Mouse (Mus musculus): ENCODE results near the gene Slc38a2. TPM values are rescaled to one million over a fixed set of nuclear protein-coding genes. Genes with fewer than 3 reads are reported as not detected.

The Slc38a2 gene
- polyA plus RNA-seq, 1 experiment from 2014 or later, result 102 TPM

- no peak overlapping the region for H3K27ac ChIP-seq (replicated peaks)
Observed at GRCm38 (mm10) chr15:96675744-96676143, 23.8 kb downstream of the Slc38a2 start.

DNA sequence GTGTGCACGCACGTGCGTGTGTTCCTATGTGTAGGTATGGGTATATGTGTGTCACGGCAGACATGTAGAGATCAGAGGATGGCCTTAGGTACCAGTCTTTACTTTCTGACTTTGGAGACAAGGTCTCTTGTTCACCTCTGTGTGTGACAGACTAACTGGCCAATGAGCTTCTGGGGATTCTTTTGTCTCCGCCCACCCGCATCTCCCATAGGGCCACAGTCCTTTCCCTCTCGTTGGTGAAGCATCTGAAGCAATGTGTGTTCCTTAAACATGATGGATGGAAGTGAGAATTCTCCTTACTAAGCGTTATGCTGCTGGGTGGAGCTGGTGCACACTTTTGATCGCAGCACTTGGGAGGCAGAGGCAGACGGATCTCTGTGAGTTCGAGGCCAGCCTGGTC lies 24.5 kb downstream of the Slc38a2 start:
- H3K27ac ChIP-seq (replicated peaks), result no peak overlapping the region
- 85% methylated on average over 11 of the region's 11 CpGs for WGBS
- H3K9me3 ChIP-seq, result no peaks in the 10 kb centered on the region

More at GRCm38 (mm10) chr15:96675744-96676143, 23.8 kb downstream of the Slc38a2 start:
- Histone ChIP-seq H3K4me2 (no peak overlapping the region), H3K4me3 (no peak overlapping the region), H3K27me3 (no peaks in the 10 kb centered on the region), H3K9me3 (no peaks in the 10 kb centered on the region), H3K9ac (no peak overlapping the region), H3K36me3 (no peaks in the 10 kb centered on the region), H3K4me1 (replicated peaks) (peaks cover 3% of the 10 kb centered on the region; the same call in 1 of the 2 replicates)
- ATAC-seq (ENCODE audit: low FRiP score, low read depth), result no peak
- 76% methylated on average over 15 of the region's 15 CpGs for WGBS

GRCm38 (mm10) chr15:96674089-96674488 lies 25.4 kb downstream of the Slc38a2 start:
- Histone ChIP-seq H3K4me1 (replicated peaks) (peaks cover 3% of the 10 kb centered on the region; the same call in 1 of the 2 replicates), H3K27me3 (no peaks in the 10 kb centered on the region), H3K9me3 (no peaks in the 10 kb centered on the region), H3K9ac (no peak overlapping the region), H3K36me3 (no peaks in the 10 kb centered on the region), H3K27ac (replicated peaks) (no peak overlapping the region), H3K4me3 (no peak overlapping the region), H3K4me2 (no peak overlapping the region)
- no peak for ATAC-seq (ENCODE audit: low FRiP score, low read depth)
- 78% methylated on average over 1 of the region's 1 CpGs for WGBS

More for the DNA sequence above, 24.5 kb downstream of the Slc38a2 start:
- no peaks in the 10 kb centered on the region for H3K36me3 ChIP-seq
- H3K9ac ChIP-seq, result no peak overlapping the region
- ATAC-seq (ENCODE audit: low FRiP score, low read depth), result no peak
- no peak overlapping the region for H3K4me3 ChIP-seq
- no peak overlapping the region for H3K4me2 ChIP-seq
- no peaks in the 10 kb centered on the region for H3K27me3 ChIP-seq
- H3K4me1 ChIP-seq (replicated peaks), result peaks cover 3% of the 10 kb centered on the region; the same call in 1 of the 2 replicates

DNA sequence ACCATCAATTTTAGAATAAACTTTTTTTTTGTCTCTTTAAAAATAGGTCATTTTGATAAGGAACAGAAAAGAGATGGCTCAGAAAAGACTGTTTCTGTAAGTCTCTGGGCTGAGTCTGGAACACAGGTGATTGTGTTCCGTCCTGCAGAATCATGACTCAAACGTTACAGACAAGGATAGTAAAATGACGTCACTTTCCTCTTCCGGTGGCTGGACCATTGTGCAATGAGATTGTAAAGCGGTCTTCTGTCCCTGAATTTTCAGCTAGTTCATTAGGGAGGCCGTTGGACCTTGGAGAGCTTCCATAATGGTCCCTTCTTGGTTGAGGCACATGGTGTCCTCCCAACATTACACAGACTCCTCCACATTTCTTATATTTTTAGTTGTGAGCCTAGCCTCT lies 29.8 kb downstream of the Slc38a2 start:
- Histone ChIP-seq H3K4me1 (replicated peaks) (0 out of 2 replicates have a peak, but pooled peaks cover 6% of the 10 kb centered on the region), H3K27ac (replicated peaks) (no peak overlapping the region), H3K27me3 (0 out of 2 replicates have a peak, but pooled peaks cover 3% of the 10 kb centered on the region), H3K4me3 (no peak overlapping the region), H3K4me2 (no peak overlapping the region), H3K36me3 (no peaks in the 10 kb centered on the region), H3K9ac (no peak overlapping the region), H3K9me3 (no peaks in the 10 kb centered on the region)
- 92% methylated on average over 6 of the region's 6 CpGs for WGBS
- no peak for ATAC-seq (ENCODE audit: low FRiP score, low read depth)

- H3K9ac ChIP-seq, result no peak overlapping the region
- WGBS, result 4% methylated on average over 7 of the region's 7 CpGs
- no peak for ATAC-seq (ENCODE audit: low FRiP score, low read depth)
- no peaks in the 10 kb centered on the region for H3K9me3 ChIP-seq
- peak overlapping the region; percentile 2; the same call in 1 of the 2 replicates for H3K4me3 ChIP-seq
- H3K27ac ChIP-seq (replicated peaks), result no peak overlapping the region
- H3K36me3 ChIP-seq, result no peaks in the 10 kb centered on the region
- 0 out of 2 replicates have a peak, but pooled peaks cover 6% of the 10 kb centered on the region for H3K4me1 ChIP-seq (replicated peaks)
- 0 out of 2 replicates have a peak, but pooled peaks cover 3% of the 10 kb centered on the region for H3K27me3 ChIP-seq
- peak overlapping the region; percentile 40 for H3K4me2 ChIP-seq
Observed at GRCm38 (mm10) chr15:96666663-96667062, 32.9 kb downstream of the Slc38a2 start.

DNA sequence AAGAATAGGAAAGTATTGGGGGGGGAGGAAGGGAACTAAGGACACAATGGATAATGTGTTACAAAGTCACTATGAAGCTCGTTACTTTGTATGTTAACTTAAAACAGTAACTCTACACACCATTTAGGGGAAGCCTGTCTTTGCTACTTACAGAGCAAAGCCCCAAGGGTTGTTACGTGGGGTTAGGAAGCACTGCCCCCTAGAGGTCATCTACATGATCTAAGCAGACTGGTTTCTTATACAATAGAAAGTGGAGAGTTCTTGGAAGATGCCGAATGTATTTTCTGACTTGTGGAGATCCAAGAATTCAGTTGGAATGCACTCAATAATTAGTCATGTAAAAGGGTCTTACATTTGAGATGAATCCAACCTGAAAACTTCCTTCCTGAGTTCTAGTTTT lies 33.6 kb downstream of the Slc38a2 start:
- 12% methylated on average over 3 of the region's 3 CpGs for WGBS
- ATAC-seq (ENCODE audit: low FRiP score, low read depth), result 0 out of 2 replicates have a peak, but pooled peaks have one; percentile 54
- H3K4me3 ChIP-seq, result no peak overlapping the region

GRCm38 (mm10) chr15:96660590-96661141 lies 38.9 kb downstream of the Slc38a2 start:
- Histone ChIP-seq H3K4me3 (no peak overlapping the region), H3K4me2 (no peak overlapping the region), H3K4me1 (replicated peaks) (no peaks in the 10 kb centered on the region), H3K9me3 (no peaks in the 10 kb centered on the region), H3K27me3 (no peaks in the 10 kb centered on the region), H3K27ac (replicated peaks) (no peak overlapping the region), H3K9ac (no peak overlapping the region), H3K36me3 (no peaks in the 10 kb centered on the region)
- 67% methylated on average over 13 of the region's 13 CpGs for WGBS
- no peak for ATAC-seq (ENCODE audit: low FRiP score, low read depth)

More for the DNA sequence above, 33.6 kb downstream of the Slc38a2 start:
- Histone ChIP-seq H3K4me2 (peak overlapping the region; percentile 40), H3K4me1 (replicated peaks) (0 out of 2 replicates have a peak, but pooled peaks cover 6% of the 10 kb centered on the region), H3K27me3 (0 out of 2 replicates have a peak, but pooled peaks cover 3% of the 10 kb centered on the region), H3K27ac (replicated peaks) (no peak overlapping the region), H3K36me3 (no peaks in the 10 kb centered on the region), H3K9me3 (no peaks in the 10 kb centered on the region), H3K9ac (no peak overlapping the region)

- 79% methylated on average over 14 of the region's 14 CpGs for WGBS
- H3K4me3 ChIP-seq, result no peak overlapping the region
- no peak overlapping the region for H3K27ac ChIP-seq (replicated peaks)
- no peaks in the 10 kb centered on the region for H3K27me3 ChIP-seq
- no peak for ATAC-seq (ENCODE audit: low FRiP score, low read depth)
- H3K9ac ChIP-seq, result no peak overlapping the region
- H3K4me1 ChIP-seq (replicated peaks), result peaks cover under 1% of the 10 kb centered on the region; the same call in 1 of the 2 replicates
- H3K4me2 ChIP-seq, result no peak overlapping the region
- no peaks in the 10 kb centered on the region for H3K36me3 ChIP-seq
- no peaks in the 10 kb centered on the region for H3K9me3 ChIP-seq
Observed at GRCm38 (mm10) chr15:96658275-96658602, 41.3 kb downstream of the Slc38a2 start.

- Histone ChIP-seq H3K4me2 (no peak overlapping the region), H3K36me3 (no peaks in the 10 kb centered on the region), H3K4me3 (no peak overlapping the region), H3K27ac (replicated peaks) (no peak overlapping the region), H3K9ac (no peak overlapping the region), H3K27me3 (no peaks in the 10 kb centered on the region), H3K9me3 (no peaks in the 10 kb centered on the region), H3K4me1 (replicated peaks) (peaks cover 6% of the 10 kb centered on the region)
- whole genome bisulfite sequencing, result 78% methylated on average over 17 of the region's 17 CpGs
- ATAC-seq (ENCODE audit: low FRiP score, low read depth), result no peak
Observed at GRCm38 (mm10) chr15:96657576-96658274, 41.8 kb downstream of the Slc38a2 start.

DNA sequence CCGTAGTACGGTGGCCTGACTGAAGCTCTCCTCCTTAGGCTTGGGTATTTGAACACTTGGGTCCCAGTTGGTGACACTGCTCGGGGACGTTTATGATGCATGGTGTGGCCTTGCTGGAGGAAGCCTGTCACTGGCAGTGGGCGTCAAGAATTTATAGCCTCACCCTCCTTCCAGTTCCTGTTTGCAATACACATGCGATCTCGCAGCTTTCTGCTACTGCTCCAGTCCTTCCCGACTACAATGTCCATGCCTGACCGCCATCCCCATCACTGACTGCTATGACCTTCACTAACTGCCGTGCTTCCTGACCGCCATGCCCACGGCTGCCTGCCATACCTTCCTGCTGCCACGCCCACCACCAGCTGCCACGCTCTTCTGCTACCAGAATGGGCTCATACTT lies 44.0 kb downstream of the Slc38a2 start:
- H3K4me3 ChIP-seq, result no peak overlapping the region
- no peaks in the 10 kb centered on the region for H3K9me3 ChIP-seq
- whole genome bisulfite sequencing, result 93% methylated on average over 14 of the region's 14 CpGs
- no peaks in the 10 kb centered on the region for H3K27me3 ChIP-seq
- H3K4me1 ChIP-seq (replicated peaks), result peaks cover 10% of the 10 kb centered on the region
- H3K27ac ChIP-seq (replicated peaks), result no peak overlapping the region
- H3K4me2 ChIP-seq, result no peak overlapping the region
- no peak overlapping the region for H3K9ac ChIP-seq
- H3K36me3 ChIP-seq, result no peaks in the 10 kb centered on the region
- no peak for ATAC-seq (ENCODE audit: low FRiP score, low read depth)

DNA sequence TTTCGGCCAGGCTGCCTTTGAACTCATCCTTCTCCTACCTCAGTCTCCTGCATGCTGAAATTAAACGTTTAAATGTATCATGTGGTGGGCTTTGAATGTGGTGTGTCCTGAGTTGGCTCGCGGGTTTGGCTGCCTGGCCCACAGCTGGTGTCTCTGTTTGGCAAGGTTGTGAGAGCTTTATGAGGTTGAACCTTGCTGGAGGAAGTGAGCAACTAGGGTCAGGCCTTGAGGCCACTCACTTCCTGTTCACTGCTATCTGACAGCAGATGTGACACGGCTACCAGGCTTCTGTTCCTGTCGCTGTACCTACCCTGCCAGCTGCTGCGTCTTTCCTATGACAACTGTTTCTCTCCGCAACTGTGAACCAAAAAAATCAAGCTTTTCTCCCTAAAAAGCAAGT lies 44.8 kb downstream of the Slc38a2 start:
- Histone ChIP-seq H3K36me3 (no peaks in the 10 kb centered on the region), H3K4me2 (no peak overlapping the region), H3K9me3 (no peaks in the 10 kb centered on the region), H3K4me1 (replicated peaks) (peaks cover 10% of the 10 kb centered on the region), H3K27me3 (no peaks in the 10 kb centered on the region), H3K27ac (replicated peaks) (no peak overlapping the region), H3K9ac (no peak overlapping the region), H3K4me3 (no peak overlapping the region)
- no peak for ATAC-seq (ENCODE audit: low FRiP score, low read depth)
- 78% methylated on average over 8 of the region's 8 CpGs for whole genome bisulfite sequencing

DNA sequence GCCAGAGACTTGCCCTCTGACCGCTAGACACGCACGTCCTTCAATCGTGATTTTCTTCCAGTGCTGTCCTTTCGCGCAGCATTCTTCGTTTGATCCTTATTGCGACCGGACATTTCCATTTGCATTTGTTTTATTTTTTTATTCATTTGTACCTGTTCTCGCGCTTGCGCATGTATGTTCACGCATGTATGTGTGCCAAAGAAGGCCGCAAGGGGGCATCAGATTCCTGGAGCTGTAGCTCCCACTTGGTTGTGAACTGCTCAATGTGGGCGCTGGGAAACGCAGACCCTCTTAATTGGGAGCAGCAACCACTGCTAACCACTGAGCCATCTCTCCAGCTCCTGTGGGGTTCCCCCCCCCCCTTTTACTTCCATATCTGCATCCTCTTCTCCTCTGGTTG lies 46.5 kb downstream of the Slc38a2 start:
- ATAC-seq (ENCODE audit: low FRiP score, low read depth), result no peak
- WGBS, result 90% methylated on average over 16 of the region's 16 CpGs
- no peak overlapping the region for H3K27ac ChIP-seq (replicated peaks)

More for the DNA sequence above, 46.5 kb downstream of the Slc38a2 start:
- Histone ChIP-seq H3K4me2 (no peak overlapping the region), H3K9ac (no peak overlapping the region), H3K4me3 (no peak overlapping the region), H3K36me3 (no peaks in the 10 kb centered on the region), H3K9me3 (no peaks in the 10 kb centered on the region), H3K4me1 (replicated peaks) (peaks cover 10% of the 10 kb centered on the region), H3K27me3 (no peaks in the 10 kb centered on the region)

All from hindbrain, embryonic 15.5 days (tissue).